Mouse (Mus musculus) embryonic facial prominence, embryonic 11.5 days (tissue): Measurements from ENCODE around the gene 2210010C04Rik. TPM values are rescaled to one million over a fixed set of nuclear protein-coding genes. Genes with fewer than 3 reads are reported as not detected.

Experiments used
- ATAC-seq: fragments of 200-750 bp; cut with Nextera tagmentation; replicated peaks from 2 replicates; pipeline ENCODE4 v1.8.0; 2017; ENCODE audit warnings: low read depth; ENCODE audit not compliant: insufficient number of reproducible peaks, low FRiP score, low TSS enrichment
- DNase-seq: peaks from one replicate; pipeline ENCODE4 v3.0.0-alpha.2; 2015; ENCODE audit warnings: low spot score
- H3K27ac ChIP-seq: fragments of 300-500 bp; sonication (generic); replicated peaks from 2 replicates; pipeline ENCODE4 v1.5.1; 2014; ENCODE audit warnings: mild to moderate bottlenecking, low read depth, low read length, control low read depth
- H3K27me3 ChIP-seq: fragments of 300-500 bp; sonication (generic); 2 replicates; pipeline ENCODE4 v1.6.1; 2014; ENCODE audit warnings: mild to moderate bottlenecking, low read length, moderate library complexity, mixed read lengths; ENCODE audit not compliant: control insufficient read depth, insufficient read depth
- H3K36me3 ChIP-seq: fragments of 300-500 bp; sonication (generic); replicated peaks from 2 replicates; pipeline ENCODE4 v1.6.1; 2014; ENCODE audit warnings: low read depth, mild to moderate bottlenecking, low read length, moderate library complexity, mixed read lengths; ENCODE audit not compliant: control insufficient read depth, insufficient read depth
- H3K4me1 ChIP-seq: fragments of 300-500 bp; sonication (generic); 2 replicates; pipeline ENCODE4 v1.6.1; 2014; ENCODE audit warnings: low read length, mixed read lengths; ENCODE audit not compliant: control insufficient read depth, insufficient read depth
- H3K4me2 ChIP-seq: fragments of 300-500 bp; sonication (generic); 2 replicates; pipeline ENCODE4 v1.6.1; 2014; ENCODE audit warnings: low read depth, mild to moderate bottlenecking, control low read depth, low read length, moderate library complexity
- H3K4me3 ChIP-seq: fragments of 300-500 bp; sonication (generic); 2 replicates; pipeline ENCODE4 v1.5.1; 2014; ENCODE audit warnings: low read depth, low read length, control low read depth
- H3K9ac ChIP-seq: fragments of 300-500 bp; sonication (generic); replicated peaks from 2 replicates; pipeline ENCODE4 v1.6.1; 2014; ENCODE audit warnings: mild to moderate bottlenecking, control low read depth, low read length
- H3K9me3 ChIP-seq: fragments of 300-500 bp; sonication (generic); replicated peaks from 2 replicates; pipeline ENCODE4 v1.6.1; 2016; ENCODE audit warnings: mild to moderate bottlenecking, low read length, inconsistent platforms, mixed read lengths; ENCODE audit not compliant: control insufficient read depth
- WGBS: fragments of 180-500 bp; shearing (Covaris S2); extraction: QIAGEN DNeasy Blood & Tissue Kit; methylation state at CpG from one replicate; pipeline ENCODE4 v1.1.7; 2014; 5-methylcytosine and 5-hydroxymethylcytosine counted together
- polyA plus RNA-seq: library from polyadenylated mRNA; unstranded; fragments of >200 nt; fragmentation: Nextera tagmentation; extraction: Ambion mirVana; gene quantifications from 2 replicates; pipeline ENCODE4 v1.2.1, GENCODE M21; 2014

2210010C04Rik gene
- polyA plus RNA-seq, 1 experiment from 2014 or later = not detected

- ATAC-seq = no peak
- Histone ChIP-seq H3K9ac (no peak overlapping the region), H3K27me3 (no peaks in the 10 kb centered on the region), H3K4me2 (no peak overlapping the region), H3K27ac (no peak overlapping the region), H3K36me3 (no peaks in the 10 kb centered on the region), H3K4me1 (no peaks in the 10 kb centered on the region), H3K9me3 (no peaks in the 10 kb centered on the region), H3K4me3 (no peak overlapping the region)
- no peak for DNase-seq
- 90% methylated on average over 1 of the region's 1 CpGs for WGBS
Measured at GRCm38 (mm10) chr6:41044753-41045152, 9.4 kb upstream of the 2210010C04Rik start.

GRCm38 (mm10) chr6:41044314-41044713 lies 9.0 kb upstream of the 2210010C04Rik start:
- no peak overlapping the region for H3K27ac ChIP-seq
- no peaks in the 10 kb centered on the region for H3K4me1 ChIP-seq
- no peak overlapping the region for H3K4me3 ChIP-seq
- ATAC-seq (no peak), DNase-seq (no peak)
- no peak overlapping the region for H3K9ac ChIP-seq
- H3K4me2 ChIP-seq = no peak overlapping the region
- H3K36me3 ChIP-seq = no peaks in the 10 kb centered on the region
- 84% methylated on average over 1 of the region's 1 CpGs for WGBS
- H3K9me3 ChIP-seq = no peaks in the 10 kb centered on the region
- H3K27me3 ChIP-seq = no peaks in the 10 kb centered on the region

GRCm38 (mm10) chr6:41032802-41033201 lies 2.5 kb downstream of the 2210010C04Rik start:
- H3K4me2 ChIP-seq = no peak overlapping the region
- H3K27me3 ChIP-seq = no peaks in the 10 kb centered on the region
- DNase-seq (no peak), ATAC-seq (no peak)
- no peaks in the 10 kb centered on the region for H3K36me3 ChIP-seq
- no peak overlapping the region for H3K27ac ChIP-seq
- no peaks in the 10 kb centered on the region for H3K4me1 ChIP-seq
- H3K9ac ChIP-seq = no peak overlapping the region
- no peak overlapping the region for H3K4me3 ChIP-seq
- H3K9me3 ChIP-seq = no peaks in the 10 kb centered on the region
- 79% methylated on average over 6 of the region's 6 CpGs for WGBS

- WGBS = 80% methylated on average over 3 of the region's 3 CpGs
- Histone ChIP-seq H3K27ac (no peak overlapping the region), H3K27me3 (no peaks in the 10 kb centered on the region), H3K36me3 (no peaks in the 10 kb centered on the region), H3K4me2 (no peak overlapping the region), H3K9ac (no peak overlapping the region), H3K9me3 (no peaks in the 10 kb centered on the region), H3K4me3 (no peak overlapping the region), H3K4me1 (no peaks in the 10 kb centered on the region)
- DNase-seq (no peak), ATAC-seq (no peak)
Measured at GRCm38 (mm10) chr6:41032231-41032630, 3.1 kb downstream of the 2210010C04Rik start.

- WGBS = 89% methylated on average over 3 of the region's 3 CpGs
- no peaks in the 10 kb centered on the region for H3K36me3 ChIP-seq
- ATAC-seq = no peak
- no peak overlapping the region for H3K4me2 ChIP-seq
- H3K27me3 ChIP-seq = no peaks in the 10 kb centered on the region
- no peaks in the 10 kb centered on the region for H3K4me1 ChIP-seq
- H3K9me3 ChIP-seq = no peaks in the 10 kb centered on the region
- no peak for DNase-seq
- no peak overlapping the region for H3K4me3 ChIP-seq
- H3K9ac ChIP-seq = no peak overlapping the region
- H3K27ac ChIP-seq = no peak overlapping the region
Measured at GRCm38 (mm10) chr6:41030821-41031220, 4.5 kb downstream of the 2210010C04Rik start.

GRCm38 (mm10) chr6:41027053-41027452 lies 8.3 kb downstream of the 2210010C04Rik start:
- no peaks in the 10 kb centered on the region for H3K9me3 ChIP-seq
- DNase-seq (no peak), ATAC-seq (no peak)
- H3K4me3 ChIP-seq = no peak overlapping the region
- 49% methylated on average over 2 of the region's 2 CpGs for WGBS
- no peaks in the 10 kb centered on the region for H3K4me1 ChIP-seq
- H3K36me3 ChIP-seq = no peaks in the 10 kb centered on the region
- H3K27me3 ChIP-seq = no peaks in the 10 kb centered on the region
- H3K27ac ChIP-seq = no peak overlapping the region
- H3K9ac ChIP-seq = no peak overlapping the region
- H3K4me2 ChIP-seq = no peak overlapping the region

- Histone ChIP-seq H3K36me3 (no peaks in the 10 kb centered on the region), H3K4me3 (no peak overlapping the region), H3K4me2 (no peak overlapping the region), H3K27ac (no peak overlapping the region), H3K9ac (no peak overlapping the region), H3K9me3 (no peaks in the 10 kb centered on the region), H3K27me3 (no peaks in the 10 kb centered on the region), H3K4me1 (no peaks in the 10 kb centered on the region)
- DNase-seq (no peak), ATAC-seq (no peak)
- 64% methylated on average over 2 of the region's 2 CpGs for WGBS
Measured at GRCm38 (mm10) chr6:41025873-41026650, 9.2 kb downstream of the 2210010C04Rik start.

- Histone ChIP-seq H3K36me3 (no peaks in the 10 kb centered on the region), H3K27me3 (no peaks in the 10 kb centered on the region), H3K27ac (no peak overlapping the region), H3K9me3 (no peaks in the 10 kb centered on the region), H3K4me2 (no peak overlapping the region), H3K9ac (no peak overlapping the region), H3K4me3 (no peak overlapping the region), H3K4me1 (no peaks in the 10 kb centered on the region)
- DNase-seq (no peak), ATAC-seq (no peak)
- 88% methylated on average over 2 of the region's 2 CpGs for WGBS
Measured at GRCm38 (mm10) chr6:41019140-41019539, 16.2 kb downstream of the 2210010C04Rik start.
